Mouse (Mus musculus) neural tube, embryonic 14.5 days (tissue): ENCODE results near the gene Tfam. TPM values are rescaled to one million over a fixed set of nuclear protein-coding genes. Genes with fewer than 3 reads are reported as not detected.

Experiments used
- ATAC-seq: fragments of 200-750 bp; cut with Nextera tagmentation; 2 replicates; pipeline ENCODE4 v1.8.0; 2017; ENCODE audit warnings: low read depth, mild to moderate bottlenecking, moderate TSS enrichment, moderate library complexity
- H3K27ac ChIP-seq: fragments of 300-500 bp; sonication (generic); 2 replicates; pipeline ENCODE4 v1.5.1; 2014; ENCODE audit warnings: low read depth, mild to moderate bottlenecking, control low read depth, low read length, moderate library complexity, mixed read lengths
- H3K27me3 ChIP-seq: fragments of 300-500 bp; sonication (generic); 2 replicates; pipeline ENCODE4 v1.6.1; 2014; ENCODE audit warnings: low read length; ENCODE audit not compliant: control insufficient read depth, insufficient read depth
- H3K36me3 ChIP-seq: fragments of 300-500 bp; sonication (generic); 2 replicates; pipeline ENCODE4 v1.6.1; 2014; ENCODE audit warnings: low read length, mixed read lengths; ENCODE audit not compliant: control insufficient read depth, insufficient read depth
- H3K4me1 ChIP-seq: fragments of 300-500 bp; sonication (generic); 2 replicates; pipeline ENCODE4 v1.6.1; 2014; ENCODE audit warnings: low read length; ENCODE audit not compliant: control insufficient read depth, insufficient read depth
- H3K4me2 ChIP-seq: fragments of 300-500 bp; sonication (generic); 2 replicates; pipeline ENCODE4 v1.6.1; 2014; ENCODE audit warnings: mild to moderate bottlenecking, low read depth, low read length, control low read depth
- H3K4me3 ChIP-seq: fragments of 300-500 bp; sonication (generic); 2 replicates; pipeline ENCODE4 v1.5.1; 2014; ENCODE audit warnings: low read depth, low read length, control low read depth, mixed read lengths
- H3K9ac ChIP-seq: fragments of 300-500 bp; sonication (generic); replicated peaks from 2 replicates; pipeline ENCODE4 v1.6.1; 2014; ENCODE audit warnings: low read depth, mild to moderate bottlenecking, control low read depth, low read length, mixed read lengths
- H3K9me3 ChIP-seq: fragments of 300-500 bp; sonication (generic); 2 replicates; pipeline ENCODE4 v1.6.1; 2016; ENCODE audit warnings: low read length; ENCODE audit not compliant: control insufficient read depth
- WGBS: fragments of 180-500 bp; shearing (Covaris S2); extraction: QIAGEN DNeasy Blood & Tissue Kit; methylation state at CpG from one replicate; pipeline ENCODE4 v1.1.7; 2014; 5-methylcytosine and 5-hydroxymethylcytosine counted together
- polyA plus RNA-seq: library from polyadenylated mRNA; unstranded; fragments of >200 nt; fragmentation: Nextera tagmentation; extraction: Ambion mirVana; gene quantifications from 2 replicates; pipeline ENCODE4 v1.2.1, GENCODE M21; 2014

The Tfam gene
- polyA plus RNA-seq, 1 experiment from 2014 or later = 48.1 TPM

- Histone ChIP-seq H3K9me3 (no peaks in the 10 kb centered on the region), H3K27ac (no peak overlapping the region), H3K4me3 (no peak overlapping the region), H3K4me2 (no peak overlapping the region), H3K4me1 (no peaks in the 10 kb centered on the region), H3K36me3 (no peaks in the 10 kb centered on the region), H3K9ac (no peak overlapping the region), H3K27me3 (no peaks in the 10 kb centered on the region)
- ATAC-seq = no peak
- 73% methylated on average over 7 of the region's 7 CpGs for WGBS
Observed at GRCm38 (mm10) chr10:71183339-71184031, 54.6 kb downstream of the Tfam start.

- 84% methylated on average over 4 of the region's 4 CpGs for WGBS
- no peaks in the 10 kb centered on the region for H3K36me3 ChIP-seq
- H3K27ac ChIP-seq = no peak overlapping the region
- no peak for ATAC-seq
- no peak overlapping the region for H3K9ac ChIP-seq
- H3K4me3 ChIP-seq = no peak overlapping the region
- no peaks in the 10 kb centered on the region for H3K9me3 ChIP-seq
- H3K4me2 ChIP-seq = no peak overlapping the region
- no peaks in the 10 kb centered on the region for H3K27me3 ChIP-seq
- H3K4me1 ChIP-seq = no peaks in the 10 kb centered on the region
Observed at GRCm38 (mm10) chr10:71181931-71182330, 56.1 kb downstream of the Tfam start.

- H3K9me3 ChIP-seq = no peaks in the 10 kb centered on the region
- WGBS = 79% methylated on average over 2 of the region's 2 CpGs
- no peak overlapping the region for H3K4me2 ChIP-seq
- H3K4me3 ChIP-seq = no peak overlapping the region
- H3K36me3 ChIP-seq = no peaks in the 10 kb centered on the region
- no peak overlapping the region for H3K9ac ChIP-seq
- H3K4me1 ChIP-seq = no peaks in the 10 kb centered on the region
- no peaks in the 10 kb centered on the region for H3K27me3 ChIP-seq
- ATAC-seq = no peak
- H3K27ac ChIP-seq = no peak overlapping the region
Observed at GRCm38 (mm10) chr10:71181091-71181490, 57.0 kb downstream of the Tfam start.

GRCm38 (mm10) chr10:71180057-71180456, 58.0 kb downstream of the Tfam start:
- H3K4me3 ChIP-seq = no peak overlapping the region
- H3K9ac ChIP-seq = no peak overlapping the region
- no peaks in the 10 kb centered on the region for H3K4me1 ChIP-seq
- H3K9me3 ChIP-seq = no peaks in the 10 kb centered on the region
- H3K4me2 ChIP-seq = no peak overlapping the region
- no peak overlapping the region for H3K27ac ChIP-seq
- no peaks in the 10 kb centered on the region for H3K36me3 ChIP-seq
- no peak for ATAC-seq
- 73% methylated on average over 2 of the region's 2 CpGs for WGBS
- H3K27me3 ChIP-seq = no peaks in the 10 kb centered on the region

GRCm38 (mm10) chr10:71177201-71177600, 60.9 kb downstream of the Tfam start:
- Histone ChIP-seq H3K4me1 (no peaks in the 10 kb centered on the region), H3K36me3 (no peaks in the 10 kb centered on the region), H3K4me2 (no peak overlapping the region), H3K9ac (no peak overlapping the region), H3K27ac (no peak overlapping the region), H3K27me3 (no peaks in the 10 kb centered on the region), H3K9me3 (no peaks in the 10 kb centered on the region), H3K4me3 (no peak overlapping the region)
- 88% methylated on average over 7 of the region's 7 CpGs for WGBS
- ATAC-seq = no peak

GRCm38 (mm10) chr10:71176341-71176740, 61.7 kb downstream of the Tfam start:
- Histone ChIP-seq H3K4me2 (no peak overlapping the region), H3K4me3 (no peak overlapping the region), H3K27me3 (no peaks in the 10 kb centered on the region), H3K9ac (no peak overlapping the region), H3K27ac (no peak overlapping the region), H3K36me3 (no peaks in the 10 kb centered on the region), H3K9me3 (no peaks in the 10 kb centered on the region), H3K4me1 (no peaks in the 10 kb centered on the region)
- ATAC-seq = no peak
- 75% methylated on average over 8 of the region's 8 CpGs for WGBS

Other genes starting within 250 kb of the Tfam start
- 2.0 and 6.6 TPM in 2 replicates for gene Bicc1, start 78.6 kb downstream of the Tfam start, polyA plus RNA-seq
- gene Ube2d1, start 47.0 kb upstream of the Tfam start, polyA plus RNA-seq = 218 and 220 TPM in 2 replicates
- 322 and 357 TPM in 2 replicates for gene Cisd1, start 106.7 kb upstream of the Tfam start, polyA plus RNA-seq
- gene Ipmk, start 109.5 kb upstream of the Tfam start, polyA plus RNA-seq = 24.3 and 26.4 TPM in 2 replicates